Mouse (Mus musculus): ENCODE measurements around the gene Zfp871. TPM values are rescaled to one million over a fixed set of nuclear protein-coding genes. Genes with fewer than 3 reads are reported as not detected.
"Not testable (repeated sequence)": the region's sequence is repeated elsewhere in the genome, so short reads cannot be mapped to it uniquely, and the experiment has no call there.

The Zfp871 gene
- total RNA-seq, 1 experiment from 2014 or later: 59.6 TPM

- ATAC-seq (replicated peaks; ENCODE audit: insufficient number of reproducible peaks, low FRiP score, low TSS enrichment, poor library complexity, severe bottlenecking): no peak
Measured at GRCm38 (mm10) chr17:32752813-32753360, 35.2 kb downstream of the Zfp871 start.

GRCm38 (mm10) chr17:32750611-32751010, 37.5 kb downstream of the Zfp871 start:
- no peak for ATAC-seq (replicated peaks; ENCODE audit: insufficient number of reproducible peaks, low FRiP score, low TSS enrichment, poor library complexity, severe bottlenecking)

DNA sequence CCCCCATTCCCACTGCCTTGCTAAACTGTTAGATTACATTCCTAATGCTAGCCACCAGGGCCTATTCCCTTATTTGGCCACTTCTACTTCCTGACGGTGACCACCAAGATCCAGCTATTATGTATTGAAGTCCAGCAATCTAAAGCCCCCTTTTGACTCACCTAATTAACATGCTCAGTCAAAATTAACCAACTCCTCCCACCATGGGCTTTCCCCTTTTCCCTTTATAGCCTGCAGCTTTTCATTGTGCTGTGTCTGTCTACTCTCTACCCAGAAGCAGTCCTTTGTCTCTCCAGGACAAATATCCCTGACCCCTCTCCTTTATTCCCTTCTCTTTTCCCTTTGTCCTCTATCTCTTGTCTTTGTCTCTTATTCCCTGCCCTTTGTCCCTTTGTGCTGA, 47.0 kb downstream of the Zfp871 start:
- ATAC-seq (replicated peaks; ENCODE audit: insufficient number of reproducible peaks, low FRiP score, low TSS enrichment, poor library complexity, severe bottlenecking): no peak

GRCm38 (mm10) chr17:32738406-32738805, 49.7 kb downstream of the Zfp871 start:
- no peak for ATAC-seq (replicated peaks; ENCODE audit: insufficient number of reproducible peaks, low FRiP score, low TSS enrichment, poor library complexity, severe bottlenecking)

DNA sequence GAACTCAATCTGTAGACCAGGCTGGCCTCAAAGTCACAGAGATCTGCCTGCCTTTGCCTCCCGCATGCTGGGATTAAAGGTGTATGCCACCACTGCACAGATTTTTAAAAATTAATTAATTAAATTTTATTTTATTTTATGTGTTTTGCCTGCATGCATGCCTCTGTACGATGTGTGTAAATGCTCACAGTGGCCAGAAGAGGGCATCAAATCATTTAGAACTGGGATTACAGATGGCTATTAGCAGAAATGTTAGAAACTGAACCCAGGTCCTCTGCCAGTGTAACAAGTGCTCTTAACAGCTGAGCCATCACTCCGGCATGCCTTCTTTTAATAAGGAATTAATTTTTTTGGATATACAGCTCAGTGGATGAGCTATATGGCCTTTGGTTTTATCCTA, 59.1 kb downstream of the Zfp871 start:
- no peak for ATAC-seq (replicated peaks; ENCODE audit: insufficient number of reproducible peaks, low FRiP score, low TSS enrichment, poor library complexity, severe bottlenecking)

GRCm38 (mm10) chr17:32726360-32726759, 61.7 kb downstream of the Zfp871 start:
- not testable (repeated sequence) for ATAC-seq (replicated peaks; ENCODE audit: insufficient number of reproducible peaks, low FRiP score, low TSS enrichment, poor library complexity, severe bottlenecking)

DNA sequence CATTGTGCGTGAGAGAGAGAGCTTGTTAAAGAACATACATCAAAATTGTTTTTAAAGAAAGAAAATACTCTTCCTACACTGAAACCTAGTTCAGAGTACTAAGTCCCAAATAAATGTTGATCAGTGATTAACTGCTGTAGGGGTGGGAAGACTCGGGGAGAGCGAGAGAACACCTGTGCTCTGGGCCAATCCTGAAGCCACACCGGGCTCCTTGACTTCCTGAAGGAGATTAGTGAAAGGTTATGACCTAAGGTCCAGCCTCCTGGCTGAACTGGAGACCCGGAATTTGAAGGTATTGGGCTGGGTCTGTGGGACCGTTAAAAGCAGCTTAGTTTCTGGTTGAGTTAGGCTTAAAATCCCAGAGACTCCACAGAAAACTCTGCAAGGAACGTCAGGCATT, 65.3 kb downstream of the Zfp871 start:
- ATAC-seq (replicated peaks; ENCODE audit: insufficient number of reproducible peaks, low FRiP score, low TSS enrichment, poor library complexity, severe bottlenecking): no peak

DNA sequence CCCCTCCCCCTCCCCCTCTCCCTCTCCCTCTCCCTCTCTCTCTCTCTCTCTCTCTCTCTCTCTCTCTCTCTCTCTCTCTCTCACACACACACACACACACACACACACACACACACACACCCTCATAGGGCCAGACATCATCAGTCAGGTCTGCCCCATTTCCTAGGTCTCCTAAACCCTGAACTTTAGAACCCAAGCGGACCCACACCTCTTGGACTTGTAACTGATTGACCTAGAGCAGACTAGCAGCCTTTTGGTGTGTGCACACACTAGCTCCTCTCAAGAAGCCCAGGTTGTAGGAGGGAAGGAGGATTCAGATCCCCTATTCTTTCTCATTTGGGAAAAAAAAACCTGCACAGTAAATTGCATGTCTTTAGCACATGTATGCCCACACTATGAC, 65.9 kb downstream of the Zfp871 start:
- ATAC-seq (replicated peaks; ENCODE audit: insufficient number of reproducible peaks, low FRiP score, low TSS enrichment, poor library complexity, severe bottlenecking): not testable (repeated sequence)

Other genes with a start within 250 kb of the Zfp871 start
- gene Cyp4f37, start 167.0 kb downstream of the Zfp871 start, total RNA-seq (2017): 0.11 to 0.57 TPM (median 0.19 TPM) in 3 replicates
- not detected in 3 replicates for gene Cyp4f40, start 129.4 kb downstream of the Zfp871 start, total RNA-seq (2017)
- not detected in 3 replicates for gene Cyp4f15, start 102.7 kb downstream of the Zfp871 start, total RNA-seq (2017)
- gene Zfp811, start 21.6 kb upstream of the Zfp871 start, total RNA-seq (2017): 0.19 TPM in 1 of 3 replicates, not detected in the others
- gene Zfp799, start 42.0 kb upstream of the Zfp871 start, total RNA-seq (2017): 4.2 to 8.3 TPM (median 6.1 TPM) in 3 replicates
- gene Zfp870, start 103.4 kb upstream of the Zfp871 start, total RNA-seq (2017): 6.6 to 8.9 TPM (median 8.6 TPM) in 3 replicates
- not detected in 3 replicates for gene Cyp4f14, start 129.1 kb upstream of the Zfp871 start, total RNA-seq (2017)
- 25.2 to 40.9 TPM (median 37.7 TPM) in 3 replicates for gene Cyp4f13, start 159.1 kb upstream of the Zfp871 start, total RNA-seq (2017)
- 26.2 to 29.4 TPM (median 26.4 TPM) in 3 replicates for gene Zfp472, start 177.5 kb upstream of the Zfp871 start, total RNA-seq (2017)
- gene Zfp952, start 204.8 kb upstream of the Zfp871 start, total RNA-seq (2017): 14.0 to 27.0 TPM (median 15.5 TPM) in 3 replicates
- 1.3 to 7.7 TPM (median 3.2 TPM) in 3 replicates for gene Zfp763, start 245.1 kb upstream of the Zfp871 start, total RNA-seq (2017)